Mouse (Mus musculus) cortical plate, adult 2 months (tissue): Measurements from ENCODE around the gene Coro2b.

Experiments used
- CTCF ChIP-seq: fragments of 200-500 bp; IDR thresholded peaks from 2 replicates; pipeline ENCODE4 v1.5.1; 2011; ENCODE audit warnings: mild to moderate bottlenecking, control low read depth, low read length; ENCODE audit not compliant: insufficient read depth; ENCODE audit errors: extremely low read depth
- POLR2A ChIP-seq: fragments of 200-500 bp; IDR thresholded peaks from 2 replicates; pipeline ENCODE4 v1.6.1; 2011; ENCODE audit warnings: mild to moderate bottlenecking, low read length, control low read depth; ENCODE audit not compliant: insufficient read depth; ENCODE audit errors: extremely low read depth

GRCm38 (mm10) chr9:62492306-62492990, 44.4 kb downstream of the Coro2b start:
- TF ChIP-seq CTCF (no peak), POLR2A (no peak)
